Mouse (Mus musculus) brain, embryonic 14.5 days (tissue): Measurements from ENCODE around the gene 1700013G24Rik.

ENCODE experiments used
- CTCF ChIP-seq: fragments of 200-500 bp; IDR thresholded peaks from 2 replicates; pipeline ENCODE4 v1.5.1; 2012; ENCODE audit warnings: inconsistent platforms, mild to moderate bottlenecking, moderate library complexity, borderline replicate concordance; ENCODE audit not compliant: insufficient read depth, insufficient read length; ENCODE audit errors: extremely low read depth
- POLR2A ChIP-seq: fragments of 200-500 bp; IDR thresholded peaks from 2 replicates; pipeline ENCODE4 v1.6.1; 2012; ENCODE audit warnings: mild to moderate bottlenecking, inconsistent platforms, borderline replicate concordance; ENCODE audit not compliant: poor library complexity, insufficient read depth, insufficient read length, severe bottlenecking; ENCODE audit errors: extremely low read depth

DNA sequence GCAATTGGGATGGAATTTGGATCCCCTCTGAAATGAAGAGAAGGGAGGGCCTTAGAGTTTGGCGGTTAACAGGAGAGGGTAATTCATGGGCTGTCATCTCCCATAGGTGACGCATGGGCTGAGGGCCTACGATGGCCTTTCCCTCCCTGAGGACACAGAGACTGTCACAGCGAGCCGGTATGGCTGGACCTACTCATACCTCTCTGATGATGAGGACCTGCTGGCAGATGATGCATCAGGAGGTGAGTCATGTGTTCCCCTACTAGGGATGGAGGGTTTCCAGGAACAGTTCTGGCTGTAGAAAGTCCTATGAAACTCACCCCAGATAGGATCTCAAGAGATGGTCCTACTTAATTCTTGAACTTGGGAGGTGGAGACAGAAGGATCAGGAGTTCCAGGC is 47.9 kb downstream of the 1700013G24Rik start:
- TF ChIP-seq CTCF (no peak), POLR2A (no peak)
